Mouse (Mus musculus): Measurements from ENCODE around the gene Zfp51. TPM values are rescaled to one million over a fixed set of nuclear protein-coding genes. Genes with fewer than 3 reads are reported as not detected.
"Not testable (repeated sequence)": the region's sequence is repeated elsewhere in the genome, so short reads cannot be mapped to it uniquely, and the experiment has no call there.

Gene Zfp51
- total and polyA plus RNA-seq, 3 experiments, result 0.88 to 21.5 (median 14.9) TPM

DNA sequence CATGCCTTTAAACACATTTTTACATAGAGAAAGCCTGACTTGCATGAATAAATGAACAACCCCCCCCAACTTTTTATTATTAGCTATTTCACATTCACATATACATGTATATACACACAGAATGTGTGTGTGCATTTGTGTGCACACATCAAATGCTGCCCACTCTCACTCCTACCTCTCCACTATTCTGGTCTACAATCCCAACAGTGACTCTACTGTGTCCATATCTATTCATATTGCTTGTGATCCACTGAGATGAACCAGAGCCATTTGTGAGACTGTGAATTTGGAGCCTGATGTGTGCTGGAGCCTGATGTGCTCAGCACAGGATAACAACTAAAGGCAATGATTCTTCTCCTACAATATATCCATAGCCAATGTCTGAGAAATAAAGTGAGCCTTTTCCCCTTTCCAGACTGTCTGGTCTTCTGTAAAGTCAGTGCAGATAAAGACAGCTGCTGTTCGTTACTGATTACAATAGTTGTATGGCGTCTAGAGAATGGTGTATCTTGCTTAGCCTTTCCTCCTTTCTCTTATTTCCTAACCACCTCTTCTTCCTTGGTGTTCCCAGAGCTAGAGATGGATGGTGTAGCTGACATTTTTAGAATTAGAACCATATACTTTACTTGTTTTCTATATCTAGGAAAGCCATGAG, 22.6 kb downstream of the Zfp51 start:
- no peak for DNase-seq (ENCODE audit: low spot score)
- Histone ChIP-seq H3K36me3 (replicated peaks) (no peaks in the 10 kb centered on the region), H3K27me3 (ENCODE audit: insufficient read depth, low read length) (no peaks in the 10 kb centered on the region), H3K4me1 (ENCODE audit: insufficient read depth, low read depth, low read length) (peaks cover 29% of the 10 kb centered on the region), H3K9me3 (replicated peaks) (no peaks in the 10 kb centered on the region), H3K4me3 (ENCODE audit: low read depth, low read length) (no peak overlapping the region)
- no peak for TF ChIP-seq POLR2AphosphoS5 (IDR thresholded peaks at IDR 0.05; ENCODE audit: insufficient replicate concordance, low read depth, low read length)
- no peak for TF ChIP-seq TAL1 (conservative IDR thresholded peaks at IDR 0.05; ENCODE audit: low read depth, low read length)
- no peak for TF ChIP-seq GATA2 (IDR thresholded peaks at IDR 0.05; ENCODE audit: borderline replicate concordance, low read depth, low read length)
- TF ChIP-seq GATA1 (IDR thresholded peaks at IDR 0.05; ENCODE audit: borderline replicate concordance, low read length), result no peak
- TF ChIP-seq CTCF (IDR thresholded peaks at IDR 0.05; ENCODE audit: low read depth, low read length), result no peak
- ATAC-seq (ENCODE audit: extremely low read depth, insufficient number of reproducible peaks, low FRiP score, poor library complexity, severe bottlenecking), result peak; percentile 45

DNA sequence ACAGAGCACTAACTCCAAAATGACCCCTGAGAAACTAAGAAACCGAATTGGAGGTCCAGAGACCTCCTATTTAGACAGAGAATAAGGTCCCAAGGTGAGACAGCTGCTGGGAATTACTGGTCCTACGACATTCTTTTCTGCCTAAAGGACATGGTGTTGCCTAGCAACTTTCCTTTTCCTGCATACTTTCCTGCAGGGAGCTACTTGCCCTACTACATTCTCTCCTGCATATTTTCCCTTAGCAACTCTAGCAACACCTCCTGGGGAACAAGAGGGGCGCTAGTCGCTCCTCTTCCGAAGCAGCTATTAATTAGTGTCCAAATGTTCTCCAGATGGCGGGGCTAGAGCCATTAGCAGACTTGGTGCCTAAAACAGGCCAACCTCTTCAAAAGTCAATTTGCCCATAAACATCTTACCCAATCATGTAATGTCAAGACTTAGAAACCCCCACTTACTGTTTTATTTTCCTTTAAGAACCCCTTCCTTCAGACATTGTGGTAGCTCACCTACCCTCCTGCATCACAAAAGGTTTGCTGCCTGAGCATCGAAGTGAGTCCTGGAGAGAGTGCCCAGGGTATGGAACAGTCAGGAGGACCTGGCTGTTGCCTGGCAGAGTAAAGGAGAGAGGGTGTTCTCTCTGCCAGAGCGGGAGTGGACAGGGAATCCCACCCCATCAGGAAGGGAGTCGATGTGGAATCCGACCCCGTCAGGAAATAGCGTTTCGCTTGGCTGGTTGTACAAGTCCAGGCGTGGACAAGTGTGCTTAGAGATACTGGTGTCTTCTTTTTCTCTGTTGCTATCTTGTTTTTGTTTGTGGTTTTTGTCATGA, 23.4 kb downstream of the Zfp51 start:
- ATAC-seq (ENCODE audit: extremely low read depth, insufficient number of reproducible peaks, low FRiP score, poor library complexity, severe bottlenecking), result peak; percentile 28; the same call in 1 of the 2 replicates
- H3K9me3 ChIP-seq (replicated peaks), result no peaks in the 10 kb centered on the region
- peaks cover 34% of the 10 kb centered on the region for H3K4me1 ChIP-seq (ENCODE audit: insufficient read depth, low read depth, low read length)
- no peak for TF ChIP-seq GATA2 (IDR thresholded peaks at IDR 0.05; ENCODE audit: borderline replicate concordance, low read depth, low read length)
- TF ChIP-seq GATA1 (IDR thresholded peaks at IDR 0.05; ENCODE audit: borderline replicate concordance, low read length), result no peak
- no peak for TF ChIP-seq TAL1 (conservative IDR thresholded peaks at IDR 0.05; ENCODE audit: low read depth, low read length)
- TF ChIP-seq CTCF (IDR thresholded peaks at IDR 0.05; ENCODE audit: low read depth, low read length), result no peak
- no peak for TF ChIP-seq POLR2AphosphoS5 (IDR thresholded peaks at IDR 0.05; ENCODE audit: insufficient replicate concordance, low read depth, low read length)
- H3K4me3 ChIP-seq (ENCODE audit: low read depth, low read length), result peak overlapping the region; percentile 50; the same call in 1 of the 2 replicates
- no peaks in the 10 kb centered on the region for H3K36me3 ChIP-seq (replicated peaks)
- H3K27me3 ChIP-seq (ENCODE audit: insufficient read depth, low read length), result no peaks in the 10 kb centered on the region
- DNase-seq (ENCODE audit: low spot score), result no peak

DNA sequence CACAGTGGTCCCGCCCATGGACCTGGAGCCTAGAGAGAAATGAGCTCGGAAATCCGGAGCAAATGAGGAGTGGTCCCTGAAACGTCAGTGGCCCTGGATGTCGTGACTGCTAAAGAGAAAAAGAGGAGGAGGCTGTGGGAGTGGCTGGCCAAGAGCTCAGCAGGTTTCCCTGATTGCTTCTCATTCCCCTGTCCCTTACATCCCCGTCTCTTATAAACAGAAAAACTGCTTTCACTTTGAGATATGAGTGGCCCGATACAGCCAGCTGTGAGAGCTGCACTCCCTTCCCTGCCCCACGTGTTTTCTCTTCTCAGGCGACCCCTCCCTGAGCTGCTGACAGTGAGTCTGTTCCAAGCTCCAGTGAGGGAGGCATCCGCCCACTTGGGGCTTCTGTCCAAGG, 24.6 kb downstream of the Zfp51 start:
- H3K9me3 ChIP-seq (replicated peaks); H3K27me3 ChIP-seq (ENCODE audit: insufficient read depth, low read length); DNase-seq (ENCODE audit: low spot score); H3K4me3 ChIP-seq (ENCODE audit: low read depth, low read length); ATAC-seq (ENCODE audit: extremely low read depth, insufficient number of reproducible peaks, low FRiP score, poor library complexity, severe bottlenecking); H3K36me3 ChIP-seq (replicated peaks): not testable (repeated sequence)
- H3K4me1 ChIP-seq (ENCODE audit: insufficient read depth, low read depth, low read length), result peaks cover 40% of the 10 kb centered on the region

DNA sequence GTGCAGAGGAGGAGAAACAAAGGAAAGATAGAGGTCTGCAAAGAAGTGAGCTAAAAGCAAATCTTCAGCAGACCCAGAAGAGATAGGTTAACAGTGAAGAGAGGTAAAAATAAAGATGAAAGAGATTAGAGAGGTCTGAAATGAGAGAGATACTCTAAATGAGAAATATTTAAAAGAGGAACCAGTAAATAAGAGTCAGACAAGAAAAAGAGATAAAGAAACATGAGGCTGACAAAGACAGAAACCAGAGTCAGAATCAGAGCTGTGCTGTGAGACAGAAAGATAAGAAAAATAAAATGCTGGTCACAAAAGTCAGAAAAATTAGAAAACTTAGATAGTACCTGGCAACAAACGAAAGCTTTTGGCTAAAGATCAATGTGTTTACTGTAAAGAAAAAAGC, 25.1 kb downstream of the Zfp51 start:
- DNase-seq (ENCODE audit: low spot score); H3K36me3 ChIP-seq (replicated peaks); H3K9me3 ChIP-seq (replicated peaks); H3K4me3 ChIP-seq (ENCODE audit: low read depth, low read length); ATAC-seq (ENCODE audit: extremely low read depth, insufficient number of reproducible peaks, low FRiP score, poor library complexity, severe bottlenecking); H3K27me3 ChIP-seq (ENCODE audit: insufficient read depth, low read length): not testable (repeated sequence)
- H3K4me1 ChIP-seq (ENCODE audit: insufficient read depth, low read depth, low read length), result peaks cover 40% of the 10 kb centered on the region

DNA sequence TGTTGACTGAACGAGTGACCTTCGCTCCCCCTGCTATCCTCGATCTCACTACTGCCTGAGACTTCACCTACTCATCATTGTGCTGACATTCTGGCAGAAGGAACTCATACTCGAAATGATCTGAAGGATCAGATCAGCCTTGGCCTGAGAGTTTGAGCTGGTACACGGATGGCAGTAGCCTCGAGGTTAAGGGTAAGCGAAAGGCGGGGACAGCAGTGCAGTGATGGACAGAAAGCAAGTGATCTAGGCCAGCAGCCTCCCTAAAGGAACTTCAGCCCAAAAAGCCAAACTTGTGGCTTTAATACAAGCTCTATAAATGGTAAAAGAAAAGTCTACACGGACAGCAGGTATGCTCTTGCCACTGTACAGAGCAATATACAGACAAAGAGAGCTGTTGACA, 26.2 kb downstream of the Zfp51 start:
- not testable (repeated sequence) for H3K9me3 ChIP-seq (replicated peaks); DNase-seq (ENCODE audit: low spot score); H3K36me3 ChIP-seq (replicated peaks); H3K27me3 ChIP-seq (ENCODE audit: insufficient read depth, low read length); H3K4me3 ChIP-seq (ENCODE audit: low read depth, low read length); ATAC-seq (ENCODE audit: extremely low read depth, insufficient number of reproducible peaks, low FRiP score, poor library complexity, severe bottlenecking)
- peaks cover 31% of the 10 kb centered on the region for H3K4me1 ChIP-seq (ENCODE audit: insufficient read depth, low read depth, low read length)

DNA sequence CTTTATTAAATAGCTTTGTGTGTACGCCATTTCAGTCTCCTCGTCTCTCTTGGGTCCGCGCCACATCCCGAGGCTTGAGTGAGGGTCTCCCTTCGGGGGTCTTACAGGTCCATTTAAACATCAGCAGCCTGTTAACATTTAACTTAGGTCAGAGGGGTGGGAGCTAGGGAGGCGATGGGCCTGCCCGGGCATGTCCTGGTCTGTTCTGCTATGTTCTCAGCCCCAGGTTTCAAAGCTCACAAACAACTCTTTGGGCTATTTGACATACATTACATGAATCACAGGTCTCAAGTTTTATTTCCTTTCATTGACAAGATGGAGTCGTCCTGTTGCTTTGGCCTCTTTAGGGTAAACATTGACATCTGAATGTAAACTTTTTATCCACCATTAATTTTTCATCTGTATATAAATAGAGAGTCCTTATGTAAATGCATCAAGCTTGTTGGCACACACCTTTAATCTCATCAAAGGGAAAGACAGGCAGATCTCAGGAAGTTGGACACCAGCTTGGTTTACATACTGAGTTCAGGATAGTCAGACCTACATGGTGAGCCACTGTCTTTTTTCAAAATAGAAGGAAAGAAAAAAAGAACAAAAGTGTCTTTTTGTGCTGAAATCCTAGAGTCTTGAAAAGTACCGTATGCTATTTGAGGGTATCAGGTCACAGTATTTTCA, 28.1 kb downstream of the Zfp51 start:
- not testable (repeated sequence) for ATAC-seq (ENCODE audit: extremely low read depth, insufficient number of reproducible peaks, low FRiP score, poor library complexity, severe bottlenecking); H3K9me3 ChIP-seq (replicated peaks); DNase-seq (ENCODE audit: low spot score); H3K4me3 ChIP-seq (ENCODE audit: low read depth, low read length); H3K36me3 ChIP-seq (replicated peaks); H3K27me3 ChIP-seq (ENCODE audit: insufficient read depth, low read length)
- H3K4me1 ChIP-seq (ENCODE audit: insufficient read depth, low read depth, low read length), result peaks cover 17% of the 10 kb centered on the region

Data from G1E (cell line).